Mouse (Mus musculus): ENCODE data around the gene Cox11. TPM values are rescaled to one million over a fixed set of nuclear protein-coding genes. Genes with fewer than 3 reads are reported as not detected.

Gene Cox11
- polyA plus RNA-seq, 1 experiment from 2014 or later = 27.2 TPM

DNA sequence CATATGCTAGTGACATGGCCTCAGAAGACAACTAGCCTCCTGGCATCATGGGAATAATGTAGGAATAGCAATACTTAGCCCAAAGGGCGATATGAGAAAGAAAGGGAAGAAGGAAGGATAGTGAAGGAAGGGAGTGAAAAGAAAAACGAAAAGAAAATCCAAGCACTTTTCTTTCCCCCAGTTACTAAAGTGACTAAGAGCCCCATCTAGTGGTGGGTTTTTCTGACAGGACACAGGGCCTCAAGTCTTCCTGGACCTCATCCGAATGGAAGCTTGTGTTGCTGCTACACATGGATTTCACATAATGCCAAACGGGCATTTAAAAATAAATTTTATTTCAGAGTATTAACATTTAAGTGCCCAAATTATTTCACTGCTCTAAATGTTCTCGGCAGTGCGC lies 14.5 kb upstream of the Cox11 start:
- Histone ChIP-seq H3K9ac (ENCODE audit: low read length) (no peak overlapping the region), H3K4me2 (ENCODE audit: low read depth, low read length) (no peak overlapping the region), H3K9me3 (ENCODE audit: control insufficient read depth, low read length) (no peaks in the 10 kb centered on the region), H3K4me1 (replicated peaks; ENCODE audit: control insufficient read depth, insufficient read depth, low read length) (no peaks in the 10 kb centered on the region), H3K27ac (ENCODE audit: low read length) (no peak overlapping the region), H3K36me3 (ENCODE audit: control insufficient read depth, insufficient read depth, low read length) (no peaks in the 10 kb centered on the region), H3K27me3 (ENCODE audit: control insufficient read depth, insufficient read depth, low read depth, low read length) (no peaks in the 10 kb centered on the region), H3K4me3 (ENCODE audit: low read length) (no peak overlapping the region)
- no peak for ATAC-seq (ENCODE audit: low read depth)
- 52% methylated on average over 6 of the region's 6 CpGs for WGBS

- Histone ChIP-seq H3K4me1 (replicated peaks; ENCODE audit: control insufficient read depth, insufficient read depth, low read length) (no peaks in the 10 kb centered on the region), H3K36me3 (ENCODE audit: control insufficient read depth, insufficient read depth, low read length) (no peaks in the 10 kb centered on the region), H3K9ac (ENCODE audit: low read length) (no peak overlapping the region), H3K4me3 (ENCODE audit: low read length) (no peak overlapping the region), H3K9me3 (ENCODE audit: control insufficient read depth, low read length) (no peaks in the 10 kb centered on the region), H3K27me3 (ENCODE audit: control insufficient read depth, insufficient read depth, low read depth, low read length) (no peaks in the 10 kb centered on the region), H3K4me2 (ENCODE audit: low read depth, low read length) (no peak overlapping the region), H3K27ac (ENCODE audit: low read length) (no peak overlapping the region)
- 64% methylated on average over 1 of the region's 1 CpGs for whole genome bisulfite sequencing
- no peak for ATAC-seq (ENCODE audit: low read depth)
Observed at GRCm38 (mm10) chr11:90625174-90625573, 12.8 kb upstream of the Cox11 start.

GRCm38 (mm10) chr11:90627751-90628150 lies 10.2 kb upstream of the Cox11 start:
- WGBS = 33% methylated on average over 1 of the region's 1 CpGs
- H3K27ac ChIP-seq (ENCODE audit: low read length) = no peak overlapping the region
- H3K4me2 ChIP-seq (ENCODE audit: low read depth, low read length) = no peak overlapping the region
- H3K27me3 ChIP-seq (ENCODE audit: control insufficient read depth, insufficient read depth, low read depth, low read length) = no peaks in the 10 kb centered on the region
- H3K4me3 ChIP-seq (ENCODE audit: low read length) = no peak overlapping the region
- no peaks in the 10 kb centered on the region for H3K9me3 ChIP-seq (ENCODE audit: control insufficient read depth, low read length)
- no peaks in the 10 kb centered on the region for H3K36me3 ChIP-seq (ENCODE audit: control insufficient read depth, insufficient read depth, low read length)
- H3K9ac ChIP-seq (ENCODE audit: low read length) = no peak overlapping the region
- H3K4me1 ChIP-seq (replicated peaks; ENCODE audit: control insufficient read depth, insufficient read depth, low read length) = no peaks in the 10 kb centered on the region
- no peak for ATAC-seq (ENCODE audit: low read depth)

GRCm38 (mm10) chr11:90632480-90632879 lies 5.5 kb upstream of the Cox11 start:
- no peak overlapping the region for H3K27ac ChIP-seq (ENCODE audit: low read length)
- ATAC-seq (ENCODE audit: low read depth) = no peak
- peaks cover 5% of the 10 kb centered on the region; the same call in 1 of the 2 replicates for H3K4me1 ChIP-seq (replicated peaks; ENCODE audit: control insufficient read depth, insufficient read depth, low read length)
- H3K9me3 ChIP-seq (ENCODE audit: control insufficient read depth, low read length) = no peaks in the 10 kb centered on the region
- no peaks in the 10 kb centered on the region for H3K27me3 ChIP-seq (ENCODE audit: control insufficient read depth, insufficient read depth, low read depth, low read length)
- no peak overlapping the region for H3K9ac ChIP-seq (ENCODE audit: low read length)
- no peak overlapping the region for H3K4me2 ChIP-seq (ENCODE audit: low read depth, low read length)
- 79% methylated on average over 2 of the region's 2 CpGs for WGBS
- H3K4me3 ChIP-seq (ENCODE audit: low read length) = no peak overlapping the region
- H3K36me3 ChIP-seq (ENCODE audit: control insufficient read depth, insufficient read depth, low read length) = no peaks in the 10 kb centered on the region

- no peaks in the 10 kb centered on the region for H3K9me3 ChIP-seq (ENCODE audit: control insufficient read depth, low read length)
- no peaks in the 10 kb centered on the region for H3K27me3 ChIP-seq (ENCODE audit: control insufficient read depth, insufficient read depth, low read depth, low read length)
- H3K4me1 ChIP-seq (replicated peaks; ENCODE audit: control insufficient read depth, insufficient read depth, low read length) = peaks cover 10% of the 10 kb centered on the region
- H3K4me3 ChIP-seq (ENCODE audit: low read length) = no peak overlapping the region
- no peak overlapping the region for H3K9ac ChIP-seq (ENCODE audit: low read length)
- WGBS = 88% methylated on average over 3 of the region's 3 CpGs
- ATAC-seq (ENCODE audit: low read depth) = no peak
- H3K4me2 ChIP-seq (ENCODE audit: low read depth, low read length) = no peak overlapping the region
- H3K27ac ChIP-seq (ENCODE audit: low read length) = no peak overlapping the region
- H3K36me3 ChIP-seq (ENCODE audit: control insufficient read depth, insufficient read depth, low read length) = no peaks in the 10 kb centered on the region
Observed at GRCm38 (mm10) chr11:90634661-90635060, 3.3 kb upstream of the Cox11 start.

- H3K9me3 ChIP-seq (ENCODE audit: control insufficient read depth, low read length) = no peaks in the 10 kb centered on the region
- ATAC-seq (ENCODE audit: low read depth) = no peak; the same call in 1 of the 2 replicates
- peak overlapping the region; percentile 68 for H3K4me3 ChIP-seq (ENCODE audit: low read length)
- no peaks in the 10 kb centered on the region for H3K27me3 ChIP-seq (ENCODE audit: control insufficient read depth, insufficient read depth, low read depth, low read length)
- WGBS = 0% methylated on average over 52 of the region's 54 CpGs
- H3K9ac ChIP-seq (ENCODE audit: low read length) = peak overlapping the region; percentile 88
- H3K4me1 ChIP-seq (replicated peaks; ENCODE audit: control insufficient read depth, insufficient read depth, low read length) = peaks cover 11% of the 10 kb centered on the region
- H3K4me2 ChIP-seq (ENCODE audit: low read depth, low read length) = peak overlapping the region; percentile 82
- H3K36me3 ChIP-seq (ENCODE audit: control insufficient read depth, insufficient read depth, low read length) = peaks cover 7% of the 10 kb centered on the region
- peak overlapping the region; percentile 80 for H3K27ac ChIP-seq (ENCODE audit: low read length)
Observed at GRCm38 (mm10) chr11:90638312-90638830, 398 bp downstream of the Cox11 start.

- Histone ChIP-seq H3K9me3 (ENCODE audit: control insufficient read depth, low read length) (no peaks in the 10 kb centered on the region), H3K27me3 (ENCODE audit: control insufficient read depth, insufficient read depth, low read depth, low read length) (no peaks in the 10 kb centered on the region), H3K4me1 (replicated peaks; ENCODE audit: control insufficient read depth, insufficient read depth, low read length) (no peaks in the 10 kb centered on the region), H3K36me3 (ENCODE audit: control insufficient read depth, insufficient read depth, low read length) (peaks cover 19% of the 10 kb centered on the region), H3K4me2 (ENCODE audit: low read depth, low read length) (no peak overlapping the region), H3K27ac (ENCODE audit: low read length) (no peak overlapping the region), H3K9ac (ENCODE audit: low read length) (no peak overlapping the region), H3K4me3 (ENCODE audit: low read length) (no peak overlapping the region)
- ATAC-seq (ENCODE audit: low read depth) = no peak
- 69% methylated on average over 6 of the region's 6 CpGs for WGBS
Observed at GRCm38 (mm10) chr11:90649777-90650176, 11.8 kb downstream of the Cox11 start.

- H3K36me3 ChIP-seq (ENCODE audit: control insufficient read depth, insufficient read depth, low read length) = peaks cover 14% of the 10 kb centered on the region
Observed at GRCm38 (mm10) chr11:90650231-90650885, 12.4 kb downstream of the Cox11 start.

DNA sequence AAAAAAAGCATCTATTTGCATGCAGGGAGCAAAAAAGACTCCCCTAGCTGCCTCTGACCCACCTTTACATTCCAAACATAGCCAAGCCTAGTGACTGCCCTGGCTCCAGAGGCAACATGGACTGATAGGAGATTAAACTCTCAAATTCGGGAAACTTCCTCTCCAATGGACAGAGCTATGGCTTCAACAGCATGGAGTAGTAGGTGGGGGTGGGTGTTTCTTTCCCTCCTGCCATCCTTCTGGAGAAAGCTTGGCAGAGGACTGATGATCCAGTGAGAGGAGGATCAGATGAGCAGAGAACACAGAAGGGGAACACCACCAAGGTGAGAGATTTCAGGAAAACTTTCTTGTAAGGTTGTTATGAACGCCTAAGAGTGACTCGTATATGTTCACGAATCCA lies 14.6 kb downstream of the Cox11 start:
- no peak overlapping the region for H3K27ac ChIP-seq (ENCODE audit: low read length)
- H3K4me2 ChIP-seq (ENCODE audit: low read depth, low read length) = no peak overlapping the region
- H3K4me3 ChIP-seq (ENCODE audit: low read length) = no peak overlapping the region
- no peaks in the 10 kb centered on the region for H3K4me1 ChIP-seq (replicated peaks; ENCODE audit: control insufficient read depth, insufficient read depth, low read length)
- H3K36me3 ChIP-seq (ENCODE audit: control insufficient read depth, insufficient read depth, low read length) = peaks cover 20% of the 10 kb centered on the region
- WGBS = 83% methylated on average over 4 of the region's 4 CpGs
- H3K9me3 ChIP-seq (ENCODE audit: control insufficient read depth, low read length) = no peaks in the 10 kb centered on the region
- no peak overlapping the region for H3K9ac ChIP-seq (ENCODE audit: low read length)
- H3K27me3 ChIP-seq (ENCODE audit: control insufficient read depth, insufficient read depth, low read depth, low read length) = no peaks in the 10 kb centered on the region
- no peak for ATAC-seq (ENCODE audit: low read depth)

More at GRCm38 (mm10) chr11:90650231-90650885, 12.4 kb downstream of the Cox11 start:
- WGBS = 76% methylated on average over 9 of the region's 9 CpGs
- no peaks in the 10 kb centered on the region for H3K4me1 ChIP-seq (replicated peaks; ENCODE audit: control insufficient read depth, insufficient read depth, low read length)
- ATAC-seq (ENCODE audit: low read depth) = no peak
- no peak overlapping the region for H3K4me2 ChIP-seq (ENCODE audit: low read depth, low read length)
- no peak overlapping the region for H3K9ac ChIP-seq (ENCODE audit: low read length)
- no peaks in the 10 kb centered on the region for H3K9me3 ChIP-seq (ENCODE audit: control insufficient read depth, low read length)
- H3K4me3 ChIP-seq (ENCODE audit: low read length) = no peak overlapping the region
- no peaks in the 10 kb centered on the region for H3K27me3 ChIP-seq (ENCODE audit: control insufficient read depth, insufficient read depth, low read depth, low read length)
- H3K27ac ChIP-seq (ENCODE audit: low read length) = no peak overlapping the region
